Mouse (Mus musculus): ENCODE results near the gene Il5.

DNA sequence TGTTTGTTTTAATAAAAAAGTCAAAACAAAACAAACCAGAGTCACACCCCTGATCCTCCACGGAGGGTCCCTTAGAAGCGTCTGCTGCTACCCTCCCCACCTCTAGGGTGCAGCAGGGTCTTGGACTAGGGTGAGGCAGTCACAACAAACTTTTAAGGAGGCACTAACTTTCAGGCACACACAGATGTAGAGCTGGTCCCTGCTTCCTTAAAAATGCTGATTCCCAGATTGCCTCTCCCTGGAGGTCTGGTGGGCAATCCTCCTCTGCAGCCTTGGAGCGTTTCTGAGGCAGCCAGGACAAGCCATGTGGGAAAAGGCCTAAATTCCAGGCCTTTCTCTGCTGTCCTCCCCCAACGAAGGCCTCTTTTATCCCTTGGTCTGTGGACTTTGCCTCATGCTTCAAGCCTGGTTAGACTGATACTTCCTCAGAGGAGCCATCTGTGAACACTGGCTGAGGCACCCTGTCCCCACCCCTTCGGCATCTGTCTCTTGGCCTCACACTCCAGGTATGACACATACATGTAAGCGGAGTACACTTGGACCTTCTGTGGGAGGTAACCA is 38.3 kb downstream of the Il5 start:
- TF ChIP-seq GATA1 (IDR thresholded peaks at IDR 0.05; ENCODE audit: borderline replicate concordance, low read length) (no peak), CTCF (IDR thresholded peaks at IDR 0.05; ENCODE audit: low read depth, low read length) (no peak), TAL1 (conservative IDR thresholded peaks at IDR 0.05; ENCODE audit: low read depth, low read length) (no peak), POLR2AphosphoS5 (IDR thresholded peaks at IDR 0.05; ENCODE audit: insufficient replicate concordance, low read depth, low read length) (no peak), GATA2 (IDR thresholded peaks at IDR 0.05; ENCODE audit: borderline replicate concordance, low read depth, low read length) (no peak)
